Mouse (Mus musculus) liver, embryonic 14.5 days (tissue): ENCODE measurements around the gene Kcnk15.

Experiments
- CTCF ChIP-seq: IDR thresholded peaks from 2 replicates; pipeline ENCODE4 v1.5.1; 2016; ENCODE audit warnings: antibody characterized with exemption, low read depth, control low read depth
- EP300 ChIP-seq: IDR thresholded peaks from 2 replicates; pipeline ENCODE4 v1.6.1; 2016; ENCODE audit warnings: antibody characterized with exemption, low read depth

GRCm38 (mm10) chr2:163853461-163853901 is at the start of gene Kcnk15:
- no peak; the same call in 1 of the 2 replicates for TF ChIP-seq CTCF
- no peak for TF ChIP-seq EP300
